Mouse (Mus musculus) brain, embryonic 14.5 days (tissue): ENCODE data around the gene Fut2.

ENCODE experiments used
- CTCF ChIP-seq: fragments of 200-500 bp; IDR thresholded peaks from 2 replicates; pipeline ENCODE4 v1.5.1; 2012; ENCODE audit warnings: inconsistent platforms, mild to moderate bottlenecking, moderate library complexity, borderline replicate concordance; ENCODE audit not compliant: insufficient read depth, insufficient read length; ENCODE audit errors: extremely low read depth
- POLR2A ChIP-seq: fragments of 200-500 bp; IDR thresholded peaks from 2 replicates; pipeline ENCODE4 v1.6.1; 2012; ENCODE audit warnings: mild to moderate bottlenecking, inconsistent platforms, borderline replicate concordance; ENCODE audit not compliant: poor library complexity, insufficient read depth, insufficient read length, severe bottlenecking; ENCODE audit errors: extremely low read depth

DNA sequence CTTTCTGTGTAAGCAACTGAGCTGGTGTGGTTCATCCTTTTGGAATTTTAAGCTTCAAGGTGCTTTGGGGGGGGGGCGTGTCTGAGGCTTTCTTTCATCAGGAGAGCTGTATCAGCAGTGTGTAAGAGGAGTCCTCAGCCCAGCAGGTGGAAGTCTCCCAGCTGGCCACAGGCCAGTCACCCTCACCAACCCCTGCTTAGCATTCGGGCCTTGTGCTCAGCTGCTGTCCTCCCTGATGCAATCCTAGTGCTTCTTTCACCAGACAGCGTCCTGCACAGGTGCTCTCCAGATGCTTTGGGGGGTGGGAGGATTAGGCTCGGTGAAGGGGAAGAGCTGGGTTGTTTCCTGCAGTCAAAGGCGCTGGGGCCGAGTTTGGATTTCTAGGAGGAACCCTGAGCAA lies 49.9 kb downstream of the Fut2 start:
- TF ChIP-seq CTCF (no peak), POLR2A (no peak)
